Mouse (Mus musculus) neural tube, embryonic 14.5 days (tissue): ENCODE data around the gene Ccser1. TPM values are rescaled to one million over a fixed set of nuclear protein-coding genes. Genes with fewer than 3 reads are reported as not detected.

Source experiments
- ATAC-seq: fragments of 200-750 bp; cut with Nextera tagmentation; 2 replicates; pipeline ENCODE4 v1.8.0; 2017; ENCODE audit warnings: low read depth, mild to moderate bottlenecking, moderate TSS enrichment, moderate library complexity
- H3K27ac ChIP-seq: fragments of 300-500 bp; sonication (generic); 2 replicates; pipeline ENCODE4 v1.5.1; 2014; ENCODE audit warnings: low read depth, mild to moderate bottlenecking, control low read depth, low read length, moderate library complexity, mixed read lengths
- H3K27me3 ChIP-seq: fragments of 300-500 bp; sonication (generic); 2 replicates; pipeline ENCODE4 v1.6.1; 2014; ENCODE audit warnings: low read length; ENCODE audit not compliant: control insufficient read depth, insufficient read depth
- H3K36me3 ChIP-seq: fragments of 300-500 bp; sonication (generic); 2 replicates; pipeline ENCODE4 v1.6.1; 2014; ENCODE audit warnings: low read length, mixed read lengths; ENCODE audit not compliant: control insufficient read depth, insufficient read depth
- H3K4me1 ChIP-seq: fragments of 300-500 bp; sonication (generic); 2 replicates; pipeline ENCODE4 v1.6.1; 2014; ENCODE audit warnings: low read length; ENCODE audit not compliant: control insufficient read depth, insufficient read depth
- H3K4me2 ChIP-seq: fragments of 300-500 bp; sonication (generic); 2 replicates; pipeline ENCODE4 v1.6.1; 2014; ENCODE audit warnings: mild to moderate bottlenecking, low read depth, low read length, control low read depth
- H3K4me3 ChIP-seq: fragments of 300-500 bp; sonication (generic); 2 replicates; pipeline ENCODE4 v1.5.1; 2014; ENCODE audit warnings: low read depth, low read length, control low read depth, mixed read lengths
- H3K9ac ChIP-seq: fragments of 300-500 bp; sonication (generic); replicated peaks from 2 replicates; pipeline ENCODE4 v1.6.1; 2014; ENCODE audit warnings: low read depth, mild to moderate bottlenecking, control low read depth, low read length, mixed read lengths
- H3K9me3 ChIP-seq: fragments of 300-500 bp; sonication (generic); 2 replicates; pipeline ENCODE4 v1.6.1; 2016; ENCODE audit warnings: low read length; ENCODE audit not compliant: control insufficient read depth
- WGBS: fragments of 180-500 bp; shearing (Covaris S2); extraction: QIAGEN DNeasy Blood & Tissue Kit; methylation state at CpG from one replicate; pipeline ENCODE4 v1.1.7; 2014; 5-methylcytosine and 5-hydroxymethylcytosine counted together
- polyA plus RNA-seq: library from polyadenylated mRNA; unstranded; fragments of >200 nt; fragmentation: Nextera tagmentation; extraction: Ambion mirVana; gene quantifications from 2 replicates; pipeline ENCODE4 v1.2.1, GENCODE M21; 2014

Gene Ccser1
- polyA plus RNA-seq, 1 experiment from 2014 or later = 37.5 TPM

DNA sequence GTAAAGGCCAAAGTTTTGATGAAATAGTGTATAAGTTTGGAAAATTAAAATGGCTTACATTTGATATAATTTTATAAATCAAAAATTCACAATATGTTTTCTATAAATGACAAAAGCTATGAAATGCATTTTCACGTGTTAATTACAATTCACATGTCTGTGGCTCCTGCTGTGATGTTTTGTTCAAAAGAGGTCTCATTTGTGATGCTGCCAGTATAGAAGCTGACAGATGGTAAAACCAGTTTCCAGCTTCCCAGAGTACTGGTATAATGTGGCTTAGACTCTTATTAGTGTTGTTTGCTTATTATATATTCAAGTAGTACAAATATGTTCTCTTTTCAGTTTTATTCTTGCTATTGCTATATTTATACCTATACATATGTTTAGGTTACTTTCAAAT lies 4.0 kb upstream of the Ccser1 start:
- no peak overlapping the region for H3K9ac ChIP-seq
- no peaks in the 10 kb centered on the region for H3K36me3 ChIP-seq
- H3K27me3 ChIP-seq = peaks cover 3% of the 10 kb centered on the region; the same call in 1 of the 2 replicates
- no peaks in the 10 kb centered on the region for H3K4me1 ChIP-seq
- ATAC-seq = no peak
- no peak overlapping the region for H3K4me2 ChIP-seq
- 31% methylated on average over 1 of the region's 1 CpGs for WGBS
- no peaks in the 10 kb centered on the region for H3K9me3 ChIP-seq
- no peak overlapping the region for H3K4me3 ChIP-seq
- no peak overlapping the region for H3K27ac ChIP-seq

DNA sequence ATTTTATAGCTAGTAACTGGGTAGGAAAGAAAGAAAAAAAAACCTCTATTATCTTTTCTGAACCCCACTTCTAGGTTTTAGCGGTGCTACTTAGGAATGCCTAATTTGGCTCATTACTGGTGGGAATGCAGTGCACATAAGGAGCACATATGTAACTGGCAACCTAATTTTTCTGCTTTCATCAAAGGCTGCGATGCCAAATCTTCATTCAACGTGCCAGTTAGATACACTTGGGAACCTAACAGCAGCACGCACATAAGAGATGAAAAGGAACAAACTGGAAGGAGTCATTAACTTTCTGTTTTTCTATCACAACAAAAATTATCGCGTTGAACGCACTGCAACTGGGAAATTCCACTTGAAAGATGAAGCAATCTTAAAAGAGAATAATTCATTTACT lies 2.6 kb upstream of the Ccser1 start:
- ATAC-seq = no peak
- Histone ChIP-seq H3K36me3 (no peaks in the 10 kb centered on the region), H3K9me3 (no peaks in the 10 kb centered on the region), H3K4me3 (no peak overlapping the region), H3K27ac (no peak overlapping the region), H3K4me1 (0 out of 2 replicates have a peak, but pooled peaks cover 3% of the 10 kb centered on the region), H3K4me2 (no peak overlapping the region), H3K27me3 (peaks cover 3% of the 10 kb centered on the region; the same call in 1 of the 2 replicates), H3K9ac (no peak overlapping the region)
- WGBS = 67% methylated on average over 7 of the region's 7 CpGs

GRCm38 (mm10) chr6:61179641-61179948 lies 529 bp upstream of the Ccser1 start:
- H3K36me3 ChIP-seq = no peaks in the 10 kb centered on the region
- peak overlapping the region; percentile 93; the same call in 1 of the 2 replicates for H3K27ac ChIP-seq
- ATAC-seq = no peak; the same call in 1 of the 2 replicates
- H3K9me3 ChIP-seq = no peaks in the 10 kb centered on the region
- peak overlapping the region; percentile 96 for H3K9ac ChIP-seq
- H3K27me3 ChIP-seq = peaks cover 3% of the 10 kb centered on the region; the same call in 1 of the 2 replicates
- peak overlapping the region; percentile 54 for H3K4me2 ChIP-seq
- WGBS = 2% methylated on average over 5 of the region's 5 CpGs
- H3K4me1 ChIP-seq = 0 out of 2 replicates have a peak, but pooled peaks cover 3% of the 10 kb centered on the region
- H3K4me3 ChIP-seq = peak overlapping the region; percentile 85

- peak overlapping the region; percentile 85 for H3K4me3 ChIP-seq
- H3K36me3 ChIP-seq = no peaks in the 10 kb centered on the region
- H3K9me3 ChIP-seq = no peaks in the 10 kb centered on the region
- H3K27ac ChIP-seq = peak overlapping the region; percentile 93
- peak; percentile 59 for ATAC-seq
- peak overlapping the region; percentile 96 for H3K9ac ChIP-seq
- 1% methylated on average over 32 of the region's 42 CpGs for WGBS
- 0 out of 2 replicates have a peak, but pooled peaks cover 3% of the 10 kb centered on the region for H3K4me1 ChIP-seq
- peak overlapping the region; percentile 54 for H3K4me2 ChIP-seq
- peaks cover 3% of the 10 kb centered on the region; the same call in 1 of the 2 replicates for H3K27me3 ChIP-seq
Measured at GRCm38 (mm10) chr6:61180756-61181191, 650 bp downstream of the Ccser1 start.

DNA sequence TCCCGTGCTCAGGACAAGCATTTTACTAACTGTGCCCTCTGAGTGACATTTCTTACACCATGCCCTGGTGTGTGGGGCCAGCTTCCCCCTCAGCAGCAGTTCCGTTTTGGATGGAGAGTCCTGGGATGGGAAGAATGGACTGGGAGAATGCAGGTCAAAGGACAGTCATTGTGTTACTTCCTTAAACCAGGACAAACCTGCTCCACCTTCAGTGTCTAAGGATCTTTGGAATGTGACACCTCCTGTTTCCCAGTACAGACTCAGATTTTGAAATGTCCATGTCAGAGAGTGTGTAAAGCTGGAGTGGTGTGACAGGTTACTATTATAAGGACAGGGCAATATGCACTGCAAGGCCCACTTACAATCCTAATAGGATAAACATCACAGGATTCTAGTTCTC lies 8.9 kb downstream of the Ccser1 start:
- no peak overlapping the region for H3K4me2 ChIP-seq
- no peaks in the 10 kb centered on the region for H3K4me1 ChIP-seq
- WGBS = 59% methylated on average over 2 of the region's 2 CpGs
- ATAC-seq = no peak
- H3K4me3 ChIP-seq = no peak overlapping the region
- no peak overlapping the region for H3K9ac ChIP-seq
- H3K36me3 ChIP-seq = no peaks in the 10 kb centered on the region
- no peak overlapping the region for H3K27ac ChIP-seq
- H3K9me3 ChIP-seq = no peaks in the 10 kb centered on the region
- H3K27me3 ChIP-seq = no peaks in the 10 kb centered on the region

- 83% methylated on average over 13 of the region's 13 CpGs for WGBS
- H3K27me3 ChIP-seq = no peaks in the 10 kb centered on the region
- ATAC-seq = no peak
- no peaks in the 10 kb centered on the region for H3K4me1 ChIP-seq
- no peak overlapping the region for H3K9ac ChIP-seq
- H3K4me3 ChIP-seq = no peak overlapping the region
- no peaks in the 10 kb centered on the region for H3K36me3 ChIP-seq
- H3K4me2 ChIP-seq = no peak overlapping the region
- H3K9me3 ChIP-seq = no peaks in the 10 kb centered on the region
- no peak overlapping the region for H3K27ac ChIP-seq
Measured at GRCm38 (mm10) chr6:61191597-61192386, 11.7 kb downstream of the Ccser1 start.

GRCm38 (mm10) chr6:61203344-61203743 lies 23.2 kb downstream of the Ccser1 start:
- H3K4me1 ChIP-seq = no peaks in the 10 kb centered on the region
- 37% methylated on average over 1 of the region's 1 CpGs for WGBS
- no peak overlapping the region for H3K4me2 ChIP-seq
- no peak overlapping the region for H3K9ac ChIP-seq
- H3K9me3 ChIP-seq = no peaks in the 10 kb centered on the region
- H3K27me3 ChIP-seq = no peaks in the 10 kb centered on the region
- H3K27ac ChIP-seq = no peak overlapping the region
- no peaks in the 10 kb centered on the region for H3K36me3 ChIP-seq
- H3K4me3 ChIP-seq = no peak overlapping the region
- no peak for ATAC-seq

- no peaks in the 10 kb centered on the region for H3K9me3 ChIP-seq
- no peak overlapping the region for H3K9ac ChIP-seq
- H3K4me2 ChIP-seq = no peak overlapping the region
- H3K36me3 ChIP-seq = no peaks in the 10 kb centered on the region
- H3K4me3 ChIP-seq = no peak overlapping the region
- no peak overlapping the region for H3K27ac ChIP-seq
- no peak for ATAC-seq
- no peaks in the 10 kb centered on the region for H3K27me3 ChIP-seq
- no peaks in the 10 kb centered on the region for H3K4me1 ChIP-seq
- 28% methylated on average over 1 of the region's 1 CpGs for WGBS
Measured at GRCm38 (mm10) chr6:61206042-61206441, 25.9 kb downstream of the Ccser1 start.

GRCm38 (mm10) chr6:61206619-61207018 lies 26.5 kb downstream of the Ccser1 start:
- Histone ChIP-seq H3K4me1 (no peaks in the 10 kb centered on the region), H3K9me3 (no peaks in the 10 kb centered on the region), H3K27me3 (no peaks in the 10 kb centered on the region), H3K4me2 (no peak overlapping the region), H3K27ac (no peak overlapping the region), H3K9ac (no peak overlapping the region), H3K4me3 (no peak overlapping the region), H3K36me3 (no peaks in the 10 kb centered on the region)
- no peak for ATAC-seq
- 82% methylated on average over 2 of the region's 2 CpGs for WGBS
